Mouse (Mus musculus) intestine, embryonic 14.5 days (tissue): ENCODE data around the gene Adgrb2. TPM values are rescaled to one million over a fixed set of nuclear protein-coding genes. Genes with fewer than 3 reads are reported as not detected.

Source experiments
- ATAC-seq: fragments of 200-750 bp; cut with Nextera tagmentation; replicated peaks from 2 replicates; pipeline ENCODE4 v1.8.0; 2017; ENCODE audit warnings: low read depth, moderate number of reproducible peaks, moderate TSS enrichment, moderate library complexity; ENCODE audit not compliant: low FRiP score, low TSS enrichment
- DNase-seq: peaks from one replicate; pipeline ENCODE4 v3.0.0-alpha.2; 2018; ENCODE audit warnings: low spot score
- H3K27ac ChIP-seq: fragments of 300-500 bp; sonication (generic); 2 replicates; pipeline ENCODE4 v1.5.1; 2014; ENCODE audit warnings: low read depth, mild to moderate bottlenecking, control low read depth
- H3K27me3 ChIP-seq: fragments of 300-500 bp; sonication (generic); replicated peaks from 2 replicates; pipeline ENCODE4 v1.6.1; 2014; ENCODE audit warnings: low read length, control low read depth; ENCODE audit not compliant: control insufficient read depth, insufficient read depth
- H3K36me3 ChIP-seq: fragments of 300-500 bp; sonication (generic); 2 replicates; pipeline ENCODE4 v1.6.1; 2014; ENCODE audit warnings: low read length, control low read depth; ENCODE audit not compliant: control insufficient read depth, insufficient read depth
- H3K4me1 ChIP-seq: fragments of 300-500 bp; sonication (generic); replicated peaks from 2 replicates; pipeline ENCODE4 v1.6.1; 2014; ENCODE audit warnings: low read length, control low read depth, mixed read lengths; ENCODE audit not compliant: control insufficient read depth, insufficient read depth
- H3K4me2 ChIP-seq: fragments of 300-500 bp; sonication (generic); 2 replicates; pipeline ENCODE4 v1.6.1; 2014; ENCODE audit warnings: low read length
- H3K4me3 ChIP-seq: fragments of 300-500 bp; sonication (generic); 2 replicates; pipeline ENCODE4 v1.5.1; 2014; ENCODE audit warnings: low read depth, low read length, control low read depth, mixed read lengths
- H3K9ac ChIP-seq: fragments of 300-500 bp; sonication (generic); 2 replicates; pipeline ENCODE4 v1.6.1; 2014; ENCODE audit warnings: mild to moderate bottlenecking, low read length
- H3K9me3 ChIP-seq: fragments of 300-500 bp; sonication (generic); 2 replicates; pipeline ENCODE4 v1.6.1; 2016; ENCODE audit warnings: low read length, control low read depth; ENCODE audit not compliant: control insufficient read depth
- WGBS: fragments of 180-500 bp; shearing (Covaris S2); extraction: QIAGEN DNeasy Blood & Tissue Kit; methylation state at CpG from one replicate; pipeline ENCODE4 v1.1.7; 2014; 5-methylcytosine and 5-hydroxymethylcytosine counted together
- polyA plus RNA-seq: library from polyadenylated mRNA; unstranded; fragments of >200 nt; fragmentation: Nextera tagmentation; extraction: Ambion mirVana; gene quantifications from 2 replicates; pipeline ENCODE4 v1.2.1, GENCODE M21; 2014

The Adgrb2 gene
- polyA plus RNA-seq, 1 experiment from 2014 or later = 2.9 TPM

GRCm38 (mm10) chr4:130010723-130011122 is 26.1 kb downstream of the Adgrb2 start:
- Histone ChIP-seq H3K4me3 (no peak overlapping the region), H3K4me2 (no peak overlapping the region), H3K4me1 (0 out of 2 replicates have a peak, but pooled peaks cover 4% of the 10 kb centered on the region), H3K36me3 (no peaks in the 10 kb centered on the region), H3K27ac (no peak overlapping the region), H3K27me3 (peaks cover 21% of the 10 kb centered on the region; the same call in 1 of the 2 replicates), H3K9ac (no peak overlapping the region), H3K9me3 (no peaks in the 10 kb centered on the region)
- ATAC-seq (no peak), DNase-seq (no peak)
- WGBS = 80% methylated on average over 4 of the region's 4 CpGs

DNA sequence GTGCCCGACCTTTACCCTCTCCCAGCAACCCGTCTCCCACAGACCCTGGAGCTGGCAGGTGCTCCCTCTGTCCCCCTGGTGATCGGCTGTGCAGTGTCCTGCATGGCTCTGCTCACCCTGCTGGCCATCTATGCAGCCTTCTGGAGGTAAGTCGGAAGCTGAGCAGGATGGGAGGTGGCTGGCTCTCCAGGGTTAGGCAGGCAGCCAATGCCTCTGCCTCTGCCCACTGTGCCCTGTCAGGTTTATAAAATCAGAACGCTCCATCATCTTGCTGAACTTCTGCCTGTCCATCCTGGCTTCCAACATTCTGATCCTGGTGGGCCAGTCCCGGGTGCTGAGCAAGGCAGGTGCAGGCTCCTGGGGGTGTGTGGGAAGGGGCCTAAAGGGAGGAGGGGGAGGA is 27.6 kb downstream of the Adgrb2 start:
- no peak overlapping the region for H3K4me2 ChIP-seq
- H3K9ac ChIP-seq = no peak overlapping the region
- 71% methylated on average over 6 of the region's 6 CpGs for WGBS
- peaks cover 18% of the 10 kb centered on the region; the same call in 1 of the 2 replicates for H3K27me3 ChIP-seq
- no peaks in the 10 kb centered on the region for H3K36me3 ChIP-seq
- H3K4me3 ChIP-seq = no peak overlapping the region
- ATAC-seq (no peak), DNase-seq (no peak)
- H3K27ac ChIP-seq = no peak overlapping the region
- no peaks in the 10 kb centered on the region for H3K4me1 ChIP-seq
- H3K9me3 ChIP-seq = no peaks in the 10 kb centered on the region

- no peaks in the 10 kb centered on the region for H3K36me3 ChIP-seq
- DNase-seq (no peak), ATAC-seq (no peak)
- no peak overlapping the region for H3K4me2 ChIP-seq
- WGBS = 63% methylated on average over 10 of the region's 10 CpGs
- H3K9ac ChIP-seq = no peak overlapping the region
- peaks cover 10% of the 10 kb centered on the region; the same call in 1 of the 2 replicates for H3K27me3 ChIP-seq
- H3K9me3 ChIP-seq = no peaks in the 10 kb centered on the region
- no peaks in the 10 kb centered on the region for H3K4me1 ChIP-seq
- H3K27ac ChIP-seq = no peak overlapping the region
- no peak overlapping the region for H3K4me3 ChIP-seq
These were observed 28.4 kb downstream of the Adgrb2 start for GRCm38 (mm10) chr4:130013111-130013510.

DNA sequence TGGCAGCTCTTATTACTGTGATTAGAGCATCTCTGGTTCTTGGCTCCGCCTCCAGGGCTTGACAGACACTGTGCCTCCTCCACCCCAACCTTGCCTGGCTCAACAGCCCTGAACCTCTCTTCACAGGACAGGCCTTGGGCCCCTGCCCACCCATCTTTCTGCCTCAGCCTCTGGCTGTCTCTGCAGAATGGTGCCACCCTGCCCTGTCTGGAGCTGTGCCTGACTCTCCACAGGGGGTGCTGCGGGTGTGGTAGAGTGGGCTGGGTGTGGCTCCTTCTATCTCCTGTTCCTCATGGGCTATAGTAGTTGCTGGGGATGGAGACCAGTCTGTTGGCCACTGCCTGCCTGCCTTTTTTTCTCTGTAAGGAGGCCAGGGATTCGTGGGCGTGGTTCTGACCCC is 31.3 kb downstream of the Adgrb2 start:
- ATAC-seq (no peak), DNase-seq (no peak)
- Histone ChIP-seq H3K4me2 (no peak overlapping the region), H3K4me3 (no peak overlapping the region), H3K9ac (no peak overlapping the region), H3K27ac (no peak overlapping the region), H3K27me3 (no peaks in the 10 kb centered on the region), H3K4me1 (no peaks in the 10 kb centered on the region), H3K9me3 (no peaks in the 10 kb centered on the region), H3K36me3 (no peaks in the 10 kb centered on the region)
- WGBS = 66% methylated on average over 4 of the region's 4 CpGs

DNA sequence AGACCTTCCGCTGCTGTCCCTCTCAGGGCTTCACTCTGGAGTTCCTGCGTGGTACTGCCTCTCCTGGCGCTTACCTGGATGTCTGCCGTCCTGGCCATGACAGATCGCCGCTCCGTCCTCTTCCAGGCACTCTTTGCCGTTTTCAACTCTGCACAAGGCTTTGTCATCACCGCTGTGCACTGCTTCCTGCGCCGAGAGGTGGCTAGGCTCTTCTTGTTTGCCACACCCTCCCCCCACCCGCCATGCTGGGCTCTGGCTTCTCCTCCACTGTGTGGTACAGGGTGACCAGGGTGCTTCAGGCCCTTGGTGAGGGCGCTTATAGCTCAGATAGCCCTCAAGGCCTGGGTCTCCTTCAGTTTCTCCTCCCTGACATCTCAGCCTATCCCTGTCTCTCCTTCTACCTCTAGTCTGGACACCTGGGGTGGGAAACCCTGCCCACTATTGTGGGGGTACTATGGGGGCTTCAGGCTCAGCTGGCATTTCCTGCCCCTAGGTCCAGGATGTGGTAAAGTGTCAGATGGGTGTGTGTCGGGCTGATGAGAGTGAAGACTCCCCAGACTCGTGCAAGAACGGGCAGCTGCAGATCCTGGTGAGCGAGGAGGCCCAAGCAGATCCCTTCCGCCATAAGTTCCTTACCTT is 32.5 kb downstream of the Adgrb2 start:
- ATAC-seq (no peak), DNase-seq (no peak)
- Histone ChIP-seq H3K9ac (no peak overlapping the region), H3K4me2 (no peak overlapping the region), H3K27me3 (no peaks in the 10 kb centered on the region), H3K4me3 (no peak overlapping the region), H3K4me1 (no peaks in the 10 kb centered on the region), H3K9me3 (no peaks in the 10 kb centered on the region), H3K27ac (no peak overlapping the region), H3K36me3 (no peaks in the 10 kb centered on the region)
- WGBS = 68% methylated on average over 18 of the region's 18 CpGs

DNA sequence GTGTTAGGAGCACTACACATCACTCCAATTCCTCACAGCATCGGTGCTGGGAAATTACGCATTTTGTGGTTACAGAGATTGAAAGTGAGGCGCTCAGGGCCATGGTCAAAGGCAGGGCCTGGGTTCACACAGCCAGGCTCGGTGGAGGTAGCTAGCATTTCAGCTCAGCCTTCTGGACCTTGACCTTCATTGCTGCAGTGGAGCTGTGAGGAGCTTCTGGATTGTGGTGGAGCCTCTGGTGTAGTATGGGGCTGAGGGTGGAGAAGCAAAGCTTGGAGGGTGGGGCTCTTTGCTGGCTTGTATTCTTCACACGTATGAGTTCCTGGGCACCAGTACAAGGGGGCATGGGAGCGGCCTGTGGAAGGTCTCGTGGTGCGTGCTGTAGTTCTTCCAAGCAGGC is 38.3 kb downstream of the Adgrb2 start:
- DNase-seq = no peak
- Histone ChIP-seq H3K27me3 (no peaks in the 10 kb centered on the region), H3K4me2 (no peak overlapping the region), H3K27ac (no peak overlapping the region), H3K4me3 (no peak overlapping the region), H3K36me3 (no peaks in the 10 kb centered on the region), H3K9ac (no peak overlapping the region), H3K9me3 (no peaks in the 10 kb centered on the region), H3K4me1 (no peaks in the 10 kb centered on the region)
- WGBS = 80% methylated on average over 8 of the region's 8 CpGs
- ATAC-seq = no peak

DNA sequence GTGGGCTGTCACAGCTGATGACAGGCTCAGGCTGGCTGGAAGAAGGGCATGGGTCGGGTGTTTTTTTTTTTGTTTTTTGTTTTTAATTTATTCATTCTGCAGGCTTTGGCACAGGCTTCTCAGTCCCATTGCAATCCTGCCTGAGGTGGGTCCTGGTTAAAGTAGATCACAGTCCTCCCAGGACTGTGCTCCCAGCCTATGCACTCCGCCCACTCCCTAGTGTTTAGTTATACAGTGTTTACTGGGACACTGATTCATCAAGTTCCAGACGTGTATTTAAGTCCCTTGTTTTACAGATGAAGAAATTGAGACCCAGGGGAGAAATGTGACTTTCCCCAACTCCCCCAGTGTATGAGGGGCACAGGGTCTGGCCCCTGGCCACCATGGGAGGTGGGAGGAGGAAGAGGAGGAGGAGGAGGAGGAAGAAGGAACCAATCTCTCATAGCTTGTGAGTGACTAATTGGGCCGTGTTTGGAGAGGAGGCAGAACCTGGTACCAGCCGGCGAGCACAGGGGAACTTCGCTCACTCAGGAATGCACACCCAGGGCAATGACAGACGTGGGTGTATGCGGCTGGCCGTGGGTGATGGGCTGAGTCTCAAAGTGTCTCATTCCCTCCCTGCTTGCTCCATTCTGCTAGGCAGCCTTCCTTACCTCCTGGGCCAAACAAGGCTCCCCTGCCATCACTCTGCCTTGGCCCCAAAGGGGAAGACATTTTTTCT is 39.0 kb downstream of the Adgrb2 start:
- Histone ChIP-seq H3K36me3 (no peaks in the 10 kb centered on the region), H3K27me3 (no peaks in the 10 kb centered on the region), H3K27ac (no peak overlapping the region), H3K4me2 (no peak overlapping the region), H3K9ac (no peak overlapping the region), H3K9me3 (no peaks in the 10 kb centered on the region), H3K4me1 (no peaks in the 10 kb centered on the region), H3K4me3 (no peak overlapping the region)
- ATAC-seq (no peak), DNase-seq (no peak)
- WGBS = 64% methylated on average over 10 of the region's 10 CpGs

DNA sequence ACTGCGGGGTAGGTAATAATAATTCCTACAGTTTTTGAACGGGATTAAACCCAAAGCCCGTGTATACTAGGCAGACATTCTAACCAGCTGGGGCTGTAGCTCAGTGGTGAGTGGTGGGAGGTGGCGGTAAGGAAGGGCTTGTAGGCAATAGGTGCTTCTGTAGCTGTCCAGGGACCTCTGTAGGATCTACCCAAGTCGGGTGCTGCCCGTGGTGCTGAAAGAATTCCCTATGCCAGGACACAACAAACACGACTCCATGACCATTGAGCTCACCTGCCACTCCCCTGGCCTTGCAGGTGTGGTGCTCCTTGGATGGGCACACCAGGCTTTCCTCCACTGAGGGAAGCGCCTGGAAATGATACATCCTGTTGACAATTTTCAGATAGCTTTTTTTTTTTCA is 40.9 kb downstream of the Adgrb2 start:
- no peak for ATAC-seq
- H3K36me3 ChIP-seq = no peaks in the 10 kb centered on the region

GRCm38 (mm10) chr4:130031146-130031545 is 46.5 kb downstream of the Adgrb2 start:
- ATAC-seq (no peak), DNase-seq (no peak)
- H3K9me3 ChIP-seq = no peaks in the 10 kb centered on the region
- H3K27me3 ChIP-seq = peaks cover 11% of the 10 kb centered on the region
- no peak overlapping the region for H3K4me2 ChIP-seq
- 84% methylated on average over 2 of the region's 2 CpGs for WGBS
- H3K27ac ChIP-seq = no peak overlapping the region
- H3K9ac ChIP-seq = no peak overlapping the region
- no peaks in the 10 kb centered on the region for H3K36me3 ChIP-seq
- no peak overlapping the region for H3K4me3 ChIP-seq
- H3K4me1 ChIP-seq = no peaks in the 10 kb centered on the region; the same call in 1 of the 2 replicates

More for the DNA sequence above, 40.9 kb downstream of the Adgrb2 start:
- Histone ChIP-seq H3K4me3 (no peak overlapping the region), H3K27me3 (no peaks in the 10 kb centered on the region), H3K27ac (no peak overlapping the region), H3K9ac (no peak overlapping the region), H3K4me1 (no peaks in the 10 kb centered on the region), H3K9me3 (no peaks in the 10 kb centered on the region), H3K4me2 (no peak overlapping the region)
- DNase-seq = no peak
- 39% methylated on average over 8 of the region's 8 CpGs for WGBS
